Mouse (Mus musculus) C2C12 (cell line): Measurements from ENCODE around the gene Slc3a1.

Experiments used
- CEBPB ChIP-seq: IDR thresholded peaks from one replicate; pipeline ENCODE4 v1.6.1; 2011; ENCODE audit warnings: low read depth, mild to moderate bottlenecking, control low read depth, moderate library complexity
- CTCF ChIP-seq: IDR thresholded peaks from one replicate; pipeline ENCODE4 v1.5.1; 2011; ENCODE audit not compliant: control insufficient read depth, insufficient read depth, insufficient read length
- MAX ChIP-seq: IDR thresholded peaks from one replicate; pipeline ENCODE4 v1.6.1; 2011; ENCODE audit warnings: mild to moderate bottlenecking, control low read depth
- MYOD1 ChIP-seq: IDR thresholded peaks from one replicate; pipeline ENCODE4 v1.6.1; 2011; ENCODE audit warnings: low read depth; ENCODE audit not compliant: control insufficient read depth, insufficient read length

GRCm38 (mm10) chr17:85110640-85111039, 82.5 kb downstream of the Slc3a1 start:
- no peak for TF ChIP-seq MAX
- no peak for TF ChIP-seq CTCF
- no peak for TF ChIP-seq MYOD1
- TF ChIP-seq CEBPB = no peak
